Mouse (Mus musculus) MEL (cell line): Measurements from ENCODE around the gene Letmd1.

Source experiments
- CHD2 ChIP-seq: IDR thresholded peaks from 2 replicates; pipeline ENCODE4 v1.6.1; 2011; ENCODE audit warnings: low read length, improper control_type of control experiment
- CTCF ChIP-seq, 3 experiments: IDR thresholded peaks in 2 of 3; conservative IDR thresholded peaks in 1 of 3; 2 replicates each; pipeline ENCODE4 v1.5.1; 2011 to 2012; ENCODE audit warnings: low read length in 3 of 3, low read depth in 2 of 3, mild to moderate bottlenecking in 2 of 3, improper control_type of control experiment in 1 of 3, inconsistent platforms in 1 of 3, mixed read lengths in 1 of 3, moderate library complexity in 1 of 3; ENCODE audit not compliant: control insufficient read depth in 1 of 3, insufficient read depth in 1 of 3, poor library complexity in 1 of 3, severe bottlenecking in 1 of 3
- E2F4 ChIP-seq: IDR thresholded peaks from 2 replicates; pipeline ENCODE4 v1.6.1; 2011; ENCODE audit warnings: low read depth, low read length, improper control_type of control experiment, borderline replicate concordance
- EP300 ChIP-seq, 2 experiments: IDR thresholded peaks; 2 replicates each; pipeline ENCODE4 v1.6.1; 2011; ENCODE audit warnings: improper control_type of control experiment in 2 of 2, low read length in 2 of 2, low read depth in 1 of 2, mild to moderate bottlenecking in 1 of 2
- MEF2A ChIP-seq: IDR thresholded peaks from 2 replicates; pipeline ENCODE4 v1.6.1; 2014; ENCODE audit warnings: low read depth, mild to moderate bottlenecking, inconsistent platforms, low read length, improper control_type of control experiment; ENCODE audit not compliant: poor library complexity, insufficient replicate concordance, severe bottlenecking; ENCODE audit errors: extremely low read depth
- MXI1 ChIP-seq: IDR thresholded peaks from 2 replicates; pipeline ENCODE4 v1.6.1; 2011; ENCODE audit warnings: mild to moderate bottlenecking, low read depth, low read length, improper control_type of control experiment
- POLR2A ChIP-seq, 2 experiments: IDR thresholded peaks; 2 replicates each; pipeline ENCODE4 v1.6.1; 2011 to 2012; ENCODE audit warnings: low read length in 2 of 2, mild to moderate bottlenecking in 2 of 2, control low read depth in 1 of 2, improper control_type of control experiment in 1 of 2, low read depth in 1 of 2, moderate library complexity in 1 of 2; ENCODE audit not compliant: control insufficient read depth in 1 of 2, insufficient read depth in 1 of 2, poor library complexity in 1 of 2
- POLR2AphosphoS2 ChIP-seq: IDR thresholded peaks from 2 replicates; pipeline ENCODE4 v1.6.1; 2011; ENCODE audit warnings: low read length, improper control_type of control experiment
- TCF12 ChIP-seq: IDR thresholded peaks from 2 replicates; pipeline ENCODE4 v1.6.1; 2014; ENCODE audit warnings: low read depth, mild to moderate bottlenecking, inconsistent platforms, low read length, improper control_type of control experiment, moderate library complexity
- ZNF384 ChIP-seq: IDR thresholded peaks from 2 replicates; pipeline ENCODE4 v1.6.1; 2012; ENCODE audit warnings: low read depth, mild to moderate bottlenecking, inconsistent platforms, low read length, improper control_type of control experiment

GRCm38 (mm10) chr15:100486450-100486849 is 17.6 kb downstream of the Letmd1 start:
- TF ChIP-seq EP300 (IDR thresholded peaks at IDR 0.05; ENCODE audit: low read depth in 1 of 2, low read length in 2 of 2) (no peak), CHD2 (no peak), POLR2AphosphoS2 (no peak), ZNF384 (no peak), CTCF (IDR thresholded peaks at IDR 0.05 in 2 of 3, conservative IDR thresholded peaks at IDR 0.05 in 1 of 3; ENCODE audit: control insufficient read depth in 1 of 3, insufficient read depth in 1 of 3, low read depth in 2 of 3, low read length in 3 of 3, poor library complexity in 1 of 3, severe bottlenecking in 1 of 3) (no peak), TCF12 (no peak), POLR2A (IDR thresholded peaks at IDR 0.05; ENCODE audit: control insufficient read depth in 1 of 2, insufficient read depth in 1 of 2, low read depth in 1 of 2, low read length in 2 of 2, poor library complexity in 1 of 2) (no peak), MEF2A (no peak), E2F4 (no peak), MXI1 (no peak)
